Mouse (Mus musculus): ENCODE data around the gene Afap1.

GRCm38 (mm10) chr5:35851485-35851884 lies 41.6 kb upstream of the Afap1 start:
- TF ChIP-seq CTCF (IDR thresholded peaks at IDR 0.05; ENCODE audit: extremely low read depth, insufficient read depth, low read length) (no peak), POLR2A (IDR thresholded peaks at IDR 0.05; ENCODE audit: extremely low read depth, insufficient read depth, low read length) (no peak)
